Mouse (Mus musculus): Measurements from ENCODE around the gene Rnf215.

GRCm38 (mm10) chr11:4149886-4150285, 14.9 kb downstream of the Rnf215 start:
- no peak for TF ChIP-seq EP300 (IDR thresholded peaks at IDR 0.05; ENCODE audit: low read length)
- no peak for TF ChIP-seq MYC (IDR thresholded peaks at IDR 0.05; ENCODE audit: low read depth, low read length)
- no peak for TF ChIP-seq POLR2AphosphoS2 (IDR thresholded peaks at IDR 0.05; ENCODE audit: low read depth, low read length)
- TF ChIP-seq POLR2A (IDR thresholded peaks at IDR 0.05; ENCODE audit: low read depth, low read length): no peak
- TF ChIP-seq CTCF (conservative IDR thresholded peaks at IDR 0.05 in 1 of 2, IDR thresholded peaks at IDR 0.05 in 1 of 2; ENCODE audit: low read depth in 2 of 2, low read length in 2 of 2): no peak
- no peak for TF ChIP-seq UBTF (IDR thresholded peaks at IDR 0.05; ENCODE audit: low read depth, low read length)
- no peak for TF ChIP-seq TCF12 (IDR thresholded peaks at IDR 0.05; ENCODE audit: low read depth, low read length)
- no peak for TF ChIP-seq MAX (IDR thresholded peaks at IDR 0.05; ENCODE audit: low read length)
- TF ChIP-seq MEF2A (IDR thresholded peaks at IDR 0.05; ENCODE audit: borderline replicate concordance, low read depth, low read length): no peak
- TF ChIP-seq E2F4 (IDR thresholded peaks at IDR 0.05; ENCODE audit: insufficient replicate concordance, low read depth, low read length): no peak
- no peak for TF ChIP-seq NELFE (IDR thresholded peaks at IDR 0.05; ENCODE audit: low read depth, low read length)
- TF ChIP-seq BHLHE40 (IDR thresholded peaks at IDR 0.05; ENCODE audit: low read depth, low read length): no peak
